Mouse (Mus musculus) adrenal gland, postnatal 10 days (tissue): ENCODE results near the gene Olfr558. TPM values are rescaled to one million over a fixed set of nuclear protein-coding genes. Genes with fewer than 3 reads are reported as not detected.
A peak's percentile ranks its signal among the peaks of the same experiment; 100 is the strongest.

Experiments used
- DNase-seq: peaks from one replicate; pipeline ENCODE4 v3.0.0; 2021; ENCODE audit warnings: mixed read lengths
- long read RNA-seq, 2 experiments: library from polyadenylated mRNA; stranded (forward); transcript quantifications; one replicate each; pipeline ENCODE4 v2.0.0; 2021
- total RNA-seq, 2 experiments: library from RNA; stranded (reverse); gene quantifications; 2 replicates each; pipeline ENCODE4 v1.2.3; 2021

Olfr558 gene
- total RNA-seq = 1 to 10 TPM; 1.4 to 2.6 TPM
- long read RNA-seq, experiment 1, partial matches to known transcripts = 0 of 4 reads
- long read RNA-seq, experiment 1, other reads (novel, unspliced or antisense) = 2 of 4 reads
- long read RNA-seq, experiment 2, partial matches to known transcripts = 0 of 1 reads
- long read RNA-seq, experiment 2, other reads (novel, unspliced or antisense) = 0 of 1 reads

DNA sequence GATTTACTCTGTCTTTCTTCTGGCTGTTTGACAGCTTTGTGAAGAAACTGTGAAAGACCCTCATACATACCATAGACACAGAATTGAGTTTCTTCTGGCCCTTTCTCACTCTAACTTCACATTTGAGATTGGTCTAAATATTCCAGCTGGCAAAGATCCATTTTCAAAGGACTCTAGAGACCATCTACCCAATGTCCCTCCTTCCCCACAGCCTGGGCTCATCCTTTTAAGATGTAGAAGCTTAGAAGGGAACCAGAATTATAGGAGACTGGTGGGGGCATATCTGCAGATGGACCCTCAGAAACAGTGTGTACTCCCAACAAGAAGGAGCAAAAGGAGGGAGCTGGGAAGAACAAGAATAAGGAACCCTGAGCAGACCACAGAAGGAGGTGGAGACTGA lies at the start of gene Olfr558:
TSS of gene Olfr558 (plus strand) at position 301 of the 400 bp plus-strand sequence.
- DNase-seq = no peak

DNA sequence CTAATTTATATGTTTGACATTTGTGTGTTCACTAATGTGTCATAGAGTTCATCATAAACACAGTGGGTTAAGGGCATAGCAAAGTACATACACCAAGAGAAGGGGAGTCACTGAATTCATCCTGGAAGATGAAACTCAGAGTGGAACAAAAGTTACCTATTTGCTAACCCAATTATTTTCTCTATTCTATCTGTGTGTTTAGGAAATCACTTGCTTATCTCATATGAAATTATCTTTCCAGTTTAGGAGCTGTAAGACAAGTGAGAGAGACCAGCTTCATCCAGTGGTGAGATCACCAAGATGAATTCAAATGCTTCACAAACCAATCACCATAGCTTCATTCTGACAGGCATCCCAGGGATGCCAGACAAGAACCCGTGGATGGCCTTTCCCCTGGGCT lies 43.5 kb upstream of the Olfr558 start, which contains the start of gene Olfr555:
TSS of gene Olfr555 (plus strand) at position 301 of the 400 bp plus-strand sequence.
- DNase-seq = no peak

DNA sequence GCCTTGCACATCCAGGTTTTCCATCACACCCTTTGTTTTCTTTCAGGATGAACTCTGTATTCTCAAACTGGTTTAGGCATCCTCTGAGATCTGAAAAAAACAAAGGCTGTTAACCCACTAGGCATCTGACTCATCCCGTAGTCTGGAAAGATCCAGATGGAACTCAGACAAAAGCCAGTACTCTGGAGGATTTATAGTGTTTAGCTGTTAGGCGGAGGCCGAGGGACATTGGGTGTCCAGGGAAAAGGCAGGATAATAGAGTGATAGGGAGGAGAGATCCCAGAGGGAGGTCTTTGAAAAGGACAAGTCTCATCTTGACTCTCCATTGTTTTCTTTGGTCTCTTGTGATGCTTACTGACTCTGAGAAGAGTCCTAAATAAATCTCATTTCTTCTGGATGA lies 37.4 kb upstream of the Olfr558 start, which contains the start of gene Olfr556:
TSS of gene Olfr556 (plus strand) at position 301 of the 400 bp plus-strand sequence.
- DNase-seq = no peak

DNA sequence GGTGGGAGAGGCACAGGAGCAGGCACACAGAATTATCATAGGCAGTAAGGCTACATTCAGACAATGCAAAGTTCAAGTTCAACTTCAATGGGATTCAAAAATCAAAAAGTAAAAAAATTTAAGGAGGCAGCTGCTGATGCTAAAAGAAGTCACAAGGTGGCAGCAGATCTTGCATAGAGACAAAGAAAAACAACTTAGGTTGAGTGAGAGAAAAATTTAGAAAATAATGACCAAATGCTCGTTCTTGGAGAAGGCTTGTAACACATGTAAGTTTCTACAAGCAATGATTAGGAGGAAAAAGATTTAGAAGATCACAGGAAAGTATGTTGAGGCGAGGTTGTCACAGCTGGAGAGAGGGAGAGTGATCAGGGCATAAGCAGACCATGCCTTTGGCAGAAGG lies 36.6 kb upstream of the Olfr558 start:
- DNase-seq = no peak

DNA sequence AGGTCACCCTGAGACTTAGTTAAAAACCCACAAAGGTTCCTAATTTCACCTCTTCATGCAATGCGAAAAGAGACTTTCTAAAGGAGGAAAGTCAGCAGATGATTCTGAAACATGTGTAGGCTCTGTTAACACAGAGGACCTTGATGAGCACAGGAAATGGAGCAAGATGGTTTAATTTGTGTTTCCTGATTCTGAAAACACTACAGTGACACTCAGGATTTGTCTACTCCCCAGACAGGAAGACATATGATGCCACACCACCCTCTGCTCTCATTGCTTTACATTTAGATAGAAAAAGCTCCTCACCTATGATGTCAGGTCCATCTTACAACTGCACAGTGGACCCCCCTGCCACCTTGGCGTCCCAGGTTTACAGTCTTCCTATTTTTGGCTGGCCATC lies 25.8 kb upstream of the Olfr558 start:
- DNase-seq = no peak

DNA sequence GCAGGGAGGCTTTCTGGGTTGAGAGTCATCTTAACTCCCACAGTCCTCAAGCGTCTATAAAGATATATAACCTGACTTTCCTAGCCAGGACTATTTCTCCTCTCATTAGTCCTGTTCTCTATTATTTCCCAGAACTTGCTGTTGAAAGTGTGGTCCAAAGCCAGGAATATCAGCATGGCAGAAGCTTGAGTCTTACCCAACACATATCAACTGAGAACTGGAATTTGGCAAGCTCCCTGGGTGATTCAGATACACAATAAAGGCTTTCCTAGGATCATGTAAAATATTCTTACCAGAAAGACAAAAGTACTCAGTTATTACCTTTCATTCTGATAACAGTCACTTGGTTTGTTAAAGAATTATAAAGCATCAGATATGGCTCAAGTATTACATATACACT lies 20.1 kb upstream of the Olfr558 start:
- DNase-seq = no peak

DNA sequence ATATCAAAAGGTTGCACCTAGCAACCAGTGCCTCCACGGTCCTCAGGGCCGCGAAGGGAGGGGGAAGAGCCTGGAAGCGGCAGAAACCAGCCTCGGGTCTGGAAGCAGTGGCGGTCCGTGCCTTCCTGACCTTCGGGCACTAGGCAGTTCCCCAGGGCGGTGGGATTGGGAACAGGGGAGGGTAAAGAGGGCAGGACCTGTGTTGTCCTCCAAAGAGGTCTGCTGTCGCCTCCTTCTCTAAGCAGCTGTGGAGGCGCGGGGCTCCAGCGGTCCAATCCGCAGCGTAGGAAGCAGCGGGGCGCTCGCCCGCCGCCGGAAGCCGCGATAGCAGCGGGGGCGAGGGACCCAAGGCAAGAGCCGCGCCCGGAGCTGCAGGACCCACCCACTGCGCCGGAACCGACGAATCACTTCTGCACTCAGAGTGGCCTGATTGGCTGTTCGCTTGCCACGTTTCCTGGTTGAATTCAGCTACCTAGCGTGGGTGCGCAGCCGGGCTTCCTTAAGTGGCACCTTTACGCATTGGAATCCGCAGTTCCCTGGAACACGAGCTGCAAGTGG lies 15.0 kb upstream of the Olfr558 start, which contains the start of gene Trim68:
TSS of gene Trim68 (minus strand) at position 384 of the 558 bp plus-strand sequence.
- peak; percentile 93 for DNase-seq

DNA sequence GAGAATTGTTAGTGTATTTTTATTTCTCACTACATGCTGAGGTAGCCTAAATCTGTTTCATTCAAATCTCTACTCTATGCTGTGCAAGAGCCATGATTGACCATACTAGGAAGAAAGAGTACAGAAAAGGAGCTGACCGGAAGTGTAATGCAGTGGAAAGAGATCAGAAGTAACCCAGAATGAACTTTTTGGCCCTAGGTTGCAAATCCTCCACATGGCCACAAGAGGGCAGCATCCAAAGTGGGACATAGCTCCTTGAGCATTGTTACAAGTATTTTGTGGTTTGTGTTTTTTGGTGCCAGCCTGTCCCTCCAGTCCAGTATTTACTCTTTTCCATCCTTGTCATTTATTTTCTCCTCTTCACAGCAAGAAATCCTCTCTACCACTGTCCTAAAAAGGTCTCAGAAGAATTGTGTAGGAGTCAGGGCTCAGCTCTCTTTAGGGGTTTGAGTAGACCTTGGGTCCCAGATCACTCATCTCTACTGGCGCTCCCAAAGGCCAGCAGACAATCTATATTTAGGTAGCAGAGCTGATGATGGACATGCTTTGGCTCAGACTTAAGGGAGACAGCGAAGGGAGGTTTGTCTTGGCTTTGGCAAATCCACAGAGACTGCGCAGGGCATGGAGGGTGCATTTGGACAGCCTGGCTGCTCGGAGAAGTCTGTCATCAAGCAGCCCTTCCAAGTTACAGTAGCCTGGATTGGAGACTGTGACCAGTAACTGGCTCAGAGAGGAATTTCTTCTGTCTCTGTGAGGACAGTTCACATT lies 6.5 kb upstream of the Olfr558 start, which contains the start of gene Olfr557:
TSS of gene Olfr557 (plus strand) at position 553 of the 768 bp plus-strand sequence.
- DNase-seq = peak; percentile 62

DNA sequence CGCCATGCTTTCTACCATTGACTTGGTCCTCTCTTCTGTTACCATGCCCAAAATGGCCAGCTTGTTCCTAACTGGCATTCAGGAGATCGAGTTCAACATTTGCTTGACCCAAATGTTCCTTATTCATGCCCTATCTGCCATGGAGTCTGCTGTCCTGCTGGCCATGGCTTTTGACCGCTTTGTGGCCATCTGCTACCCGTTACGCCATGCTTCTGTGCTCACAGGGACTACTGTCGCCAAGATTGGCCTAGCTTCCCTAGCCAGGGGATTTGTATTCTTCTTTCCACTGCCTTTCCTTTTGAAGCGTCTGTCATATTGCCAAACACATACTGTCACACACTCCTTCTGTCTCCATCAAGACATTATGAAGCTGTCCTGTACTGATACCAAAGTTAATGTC lies 3.6 kb upstream of the Olfr558 start:
- no peak for DNase-seq

DNA sequence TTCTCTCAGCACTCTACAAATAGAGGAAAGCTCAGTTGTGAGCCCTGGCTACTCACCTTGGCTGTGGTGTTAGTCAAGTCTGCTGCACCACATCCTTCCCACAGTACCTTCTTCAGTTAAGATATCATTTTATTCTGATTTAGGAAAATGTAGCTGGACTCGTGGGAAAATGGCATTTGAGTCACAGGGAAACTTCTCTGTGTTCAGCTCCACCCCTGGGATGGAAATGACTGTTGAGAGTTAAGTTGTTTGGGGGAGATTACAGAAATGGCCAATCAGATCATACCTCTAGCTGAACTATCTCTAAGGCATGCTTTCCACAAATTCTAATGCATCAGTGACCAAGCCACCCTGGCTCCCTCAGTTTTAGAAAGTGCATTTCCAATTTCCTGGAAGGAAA lies 17.0 kb downstream of the Olfr558 start, which contains the start of gene Olfr33:
TSS of gene Olfr33 (minus strand) at position 101 of the 400 bp plus-strand sequence.
- no peak for DNase-seq

DNA sequence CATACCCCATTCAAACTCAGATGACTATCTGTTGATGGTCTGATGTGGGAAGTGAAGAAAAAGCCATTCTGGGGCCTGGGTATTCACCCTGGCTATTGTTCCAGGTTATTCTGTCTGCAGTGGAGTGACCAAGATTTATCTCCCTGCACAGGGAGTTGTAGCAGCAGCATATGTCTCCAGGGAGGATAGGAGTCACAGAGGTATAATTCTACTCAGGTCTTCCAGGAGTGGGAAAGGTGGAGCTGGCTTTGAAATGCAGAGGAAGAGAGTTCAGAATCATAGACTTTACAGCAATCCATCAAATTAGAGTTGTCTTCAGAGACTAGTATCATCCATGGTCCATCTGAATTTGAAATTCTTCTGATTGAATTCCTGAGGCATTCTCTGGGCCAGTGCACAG lies 25.4 kb downstream of the Olfr558 start, which contains the start of gene Olfr559:
TSS of gene Olfr559 (minus strand) at position 101 of the 400 bp plus-strand sequence.
- no peak for DNase-seq

DNA sequence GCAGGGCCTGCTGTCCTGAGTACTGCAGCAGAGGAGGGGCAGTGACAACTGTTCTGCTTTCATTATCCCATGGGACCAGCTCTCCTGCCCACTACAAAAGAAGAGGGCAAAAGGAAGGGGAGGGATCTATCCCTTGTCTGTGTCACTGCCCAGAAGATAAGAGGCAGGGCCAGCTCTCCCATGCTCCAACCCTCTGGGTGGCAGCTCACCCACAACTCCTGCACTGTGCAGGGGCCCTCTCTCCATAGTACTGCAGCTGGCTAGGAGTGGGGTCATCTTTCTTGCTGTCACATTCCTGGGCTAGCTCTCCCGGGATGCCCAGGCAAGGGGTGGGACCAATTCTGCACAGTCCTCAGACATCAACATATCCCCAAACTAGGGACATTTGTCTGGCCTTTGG lies 31.8 kb downstream of the Olfr558 start:
- no peak for DNase-seq

DNA sequence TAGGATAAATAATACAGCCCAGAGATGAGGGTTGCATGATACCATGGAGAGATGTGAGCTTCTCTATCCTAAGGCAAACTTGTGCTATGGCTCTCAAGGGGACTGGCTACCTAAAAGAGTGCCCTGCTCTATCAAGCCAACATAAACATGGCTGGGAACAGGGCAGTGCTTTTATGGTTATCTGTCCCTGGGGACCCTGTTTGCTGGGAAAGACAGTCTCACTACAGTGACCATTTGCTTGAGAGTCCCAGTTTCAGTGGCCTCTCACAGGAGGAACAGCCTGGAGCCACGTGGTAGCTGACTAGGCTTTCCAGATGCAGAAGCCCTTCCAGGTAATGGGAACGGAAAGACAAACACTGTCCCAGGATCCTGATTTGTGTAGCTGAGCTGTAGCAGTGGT lies 35.7 kb downstream of the Olfr558 start:
- DNase-seq = no peak

DNA sequence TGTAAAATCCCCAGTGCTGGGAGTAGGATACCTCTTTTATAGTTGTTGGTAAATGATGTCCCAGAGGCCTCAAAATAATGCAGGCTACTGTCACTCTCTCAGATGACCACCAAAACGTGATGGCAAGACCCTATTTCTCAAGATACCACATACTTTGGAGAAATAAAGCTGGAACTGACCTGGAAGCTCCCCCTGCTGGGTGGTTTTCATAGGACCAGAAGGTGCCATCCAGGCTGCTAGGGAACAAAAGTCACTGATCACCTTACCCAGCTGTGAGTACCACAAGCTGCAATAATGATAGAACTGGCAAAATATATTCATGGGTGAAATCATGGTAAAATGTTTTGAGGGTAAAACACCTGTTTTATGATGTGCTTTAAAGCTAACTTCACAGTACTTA lies 50.1 kb downstream of the Olfr558 start:
- peak; percentile 31 for DNase-seq

DNA sequence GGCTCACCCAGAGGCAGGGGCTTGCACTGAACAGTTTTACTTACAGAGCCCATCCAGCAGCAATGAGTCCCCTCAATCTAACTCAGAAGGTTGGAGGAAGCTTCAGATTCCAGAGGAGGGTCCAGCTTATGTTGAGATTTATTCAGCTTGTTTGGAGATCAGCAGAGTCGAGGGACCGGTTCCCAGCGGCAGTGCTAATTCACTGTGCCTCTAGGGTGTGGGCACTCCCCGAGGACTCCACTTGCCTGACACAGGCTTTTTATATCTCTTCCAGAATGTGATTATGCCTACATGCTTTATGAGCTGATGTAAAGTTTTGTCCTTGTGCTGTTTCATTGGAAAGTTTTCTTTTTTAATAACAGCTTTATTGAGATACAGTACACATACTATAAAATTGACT lies 57.3 kb downstream of the Olfr558 start, which contains the start of the genes Olfr560 and Olfr78:
TSS of gene Olfr560 (minus strand) at position 101 of the 400 bp plus-strand sequence.
TSS of gene Olfr78 (minus strand) at position 206 of the 400 bp plus-strand sequence.
- DNase-seq = no peak

Other genes starting within 250 kb of the Olfr558 start
- gene Olfr543, start 220.5 kb upstream of the Olfr558 start, total RNA-seq = not detected
- not detected for gene Olfr544, start 213.9 kb upstream of the Olfr558 start, total RNA-seq
- gene Olfr545, start 202.6 kb upstream of the Olfr558 start, total RNA-seq = not detected
- not detected for gene Olfr547, start 167.5 kb upstream of the Olfr558 start, total RNA-seq
- gene Olfr548-ps1, start 161.3 kb upstream of the Olfr558 start, total RNA-seq = not detected
- not detected for gene Olfr549, start 152.3 kb upstream of the Olfr558 start, total RNA-seq
- gene Trim21, start 136.7 kb upstream of the Olfr558 start, total RNA-seq = 10 to 100 TPM; 10.1 to 15.8 TPM
- not detected for gene Olfr550, start 130.8 kb upstream of the Olfr558 start, total RNA-seq
- not detected for gene Olfr551, start 110.3 kb upstream of the Olfr558 start, total RNA-seq
- under 1 TPM in 1 of 2 experiments, not detected in 1; 0.12 TPM for gene Olfr552, start 104.4 kb upstream of the Olfr558 start, total RNA-seq
- not detected for gene Olfr553, start 84.0 kb upstream of the Olfr558 start, total RNA-seq
- not detected for gene Olfr554, start 63.8 kb upstream of the Olfr558 start, total RNA-seq
- gene Olfr555, start 43.4 kb upstream of the Olfr558 start, total RNA-seq = not detected
- not detected for gene Olfr556, start 37.3 kb upstream of the Olfr558 start, total RNA-seq
- gene Trim68, start 14.9 kb upstream of the Olfr558 start, total RNA-seq = 10 to 100 TPM in 1 of 2 experiments, 1 to 10 TPM in 1; 6.1 to 14.3 TPM
- not detected for gene Olfr557, start 6.3 kb upstream of the Olfr558 start, total RNA-seq
- gene Olfr33, start 16.9 kb downstream of the Olfr558 start, total RNA-seq = not detected
- not detected for gene Olfr559, start 25.3 kb downstream of the Olfr558 start, total RNA-seq
- gene Olfr560, start 57.2 kb downstream of the Olfr558 start, total RNA-seq = not detected
- gene Olfr78, start 57.3 kb downstream of the Olfr558 start, total RNA-seq = 1 to 10 TPM; 1.5 to 2.6 TPM
- gene Olfr561, start 69.0 kb downstream of the Olfr558 start, total RNA-seq = not detected
- not detected for gene Olfr564, start 101.3 kb downstream of the Olfr558 start, total RNA-seq
- not detected for gene Olfr566, start 156.6 kb downstream of the Olfr558 start, total RNA-seq
- not detected for gene Olfr568, start 174.9 kb downstream of the Olfr558 start, total RNA-seq
- gene Olfr569, start 188.7 kb downstream of the Olfr558 start, total RNA-seq = not detected
- gene Olfr570, start 192.4 kb downstream of the Olfr558 start, total RNA-seq = not detected
- gene Olfr571, start 215.3 kb downstream of the Olfr558 start, total RNA-seq = not detected
- gene Olfr572, start 222.2 kb downstream of the Olfr558 start, total RNA-seq = not detected
- gene Olfr573-ps1, start 240.4 kb downstream of the Olfr558 start, total RNA-seq = not detected
- not detected for gene Olfr574, start 246.3 kb downstream of the Olfr558 start, total RNA-seq